Mouse (Mus musculus) thymus, postnatal 4 days (tissue): ENCODE measurements around the gene Scoc.
"Not testable (repeated sequence)": the region's sequence is repeated elsewhere in the genome, so short reads cannot be mapped to it uniquely, and the experiment has no call there.

Experiments used
- DNase-seq: peaks from one replicate; pipeline ENCODE4 v3.0.0; 2021

Gene Scoc

GRCm38 (mm10) chr8:83458222-83458621 is at the start of gene Scoc:
Gene Scoc, minus strand, starts transcription at chr8:83458391.
- DNase-seq, result no peak

GRCm38 (mm10) chr8:83459606-83460005 is 1.4 kb upstream of the Scoc start:
- DNase-seq, result no peak

- no peak for DNase-seq
These were observed 1.1 kb downstream of the Scoc start for GRCm38 (mm10) chr8:83457121-83457520.

GRCm38 (mm10) chr8:83451056-83451455 is 7.1 kb downstream of the Scoc start:
- no peak for DNase-seq

- DNase-seq, result peak; percentile 51
These were observed 8.2 kb downstream of the Scoc start for GRCm38 (mm10) chr8:83449960-83450359.

GRCm38 (mm10) chr8:83443052-83443400 is 15.2 kb downstream of the Scoc start:
- DNase-seq, result no peak

- DNase-seq, result peak; percentile 98
These were observed 15.7 kb downstream of the Scoc start for GRCm38 (mm10) chr8:83442243-83443051.

GRCm38 (mm10) chr8:83441656-83442242 is 16.4 kb downstream of the Scoc start:
- DNase-seq, result no peak

- DNase-seq, result no peak
These were observed 21.1 kb downstream of the Scoc start for GRCm38 (mm10) chr8:83437077-83437476.

- peak; percentile 19 for DNase-seq
These were observed 29.1 kb downstream of the Scoc start for GRCm38 (mm10) chr8:83429071-83429524.

GRCm38 (mm10) chr8:83428621-83429020 is 29.6 kb downstream of the Scoc start:
- DNase-seq, result not testable (repeated sequence)

- DNase-seq, result no peak
These were observed 31.2 kb downstream of the Scoc start for GRCm38 (mm10) chr8:83426949-83427348.

- DNase-seq, result no peak
These were observed 32.0 kb downstream of the Scoc start for GRCm38 (mm10) chr8:83426104-83426759.

GRCm38 (mm10) chr8:83425202-83425601 is 33.0 kb downstream of the Scoc start:
- no peak for DNase-seq

GRCm38 (mm10) chr8:83423032-83423825 is 35.0 kb downstream of the Scoc start:
- no peak for DNase-seq

- DNase-seq, result no peak
These were observed 36.8 kb downstream of the Scoc start for GRCm38 (mm10) chr8:83421354-83421753.

- DNase-seq, result no peak
These were observed 39.2 kb downstream of the Scoc start for GRCm38 (mm10) chr8:83418805-83419516.

- no peak for DNase-seq
These were observed 40.2 kb downstream of the Scoc start for GRCm38 (mm10) chr8:83417970-83418369.

- DNase-seq, result no peak
These were observed 41.3 kb downstream of the Scoc start for GRCm38 (mm10) chr8:83416878-83417277.

GRCm38 (mm10) chr8:83408496-83408895 is 49.7 kb downstream of the Scoc start:
- no peak for DNase-seq

GRCm38 (mm10) chr8:83406836-83407235 is 51.4 kb downstream of the Scoc start:
- peak; percentile 46 for DNase-seq

- no peak for DNase-seq
These were observed 52.6 kb downstream of the Scoc start for GRCm38 (mm10) chr8:83405548-83405947.
